Mouse (Mus musculus) Patski (cell line): ENCODE measurements at regions not wholly inside any gene's neighbourhood (a gene's known extent, or its start where the extent isn't known, plus 50 kb on each side); places are given as distances from the start of the nearest gene placed in this dataset.
A peak's percentile ranks its signal among the peaks of the same experiment; 100 is the strongest.
"Not testable (repeated sequence)": the region's sequence is repeated elsewhere in the genome, so short reads cannot be mapped to it uniquely, and the experiment has no call there.

Experiments
- ATAC-seq: fragments of 100-300 bp; one replicate; pipeline ENCODE4 v1.8.0; 2021
- CTCF ChIA-PET: fragments of 350-600 bp; sonication (Branson Sonifier 250); formaldehyde crosslinking; loops from one replicate; lab custom pipeline; 2022; ENCODE audit warnings: inconsistent platforms; lab: Charles Lee
- POLR2A ChIA-PET: fragments of 350-600 bp; sonication (Branson Sonifier 250); formaldehyde crosslinking; loops from one replicate; lab custom pipeline; 2022; ENCODE audit warnings: antibody characterized with exemption, inconsistent platforms; lab: Charles Lee
- DNase-seq: peaks from one replicate; pipeline ENCODE4 v3.0.0-alpha.2; 2011; ENCODE audit warnings: low read depth, low spot score
- H3K27me3 ChIP-seq: fragments of 371-371 bp; one replicate; pipeline ENCODE4 v1.5.1; 2021
- CTCF ChIP-seq: fragments of 100-300 bp; IDR thresholded peaks from one replicate; pipeline ENCODE4 v1.5.1; 2021
- in situ Hi-C: fragments of 300-500 bp; cut with MboI; formaldehyde crosslinking; loops from 3 replicates; pipeline ENCODE4 v1.11.1; 2018; ENCODE audit warnings: low pct_unique_long_range_greater_than_20kb, mixed read lengths

DNA sequence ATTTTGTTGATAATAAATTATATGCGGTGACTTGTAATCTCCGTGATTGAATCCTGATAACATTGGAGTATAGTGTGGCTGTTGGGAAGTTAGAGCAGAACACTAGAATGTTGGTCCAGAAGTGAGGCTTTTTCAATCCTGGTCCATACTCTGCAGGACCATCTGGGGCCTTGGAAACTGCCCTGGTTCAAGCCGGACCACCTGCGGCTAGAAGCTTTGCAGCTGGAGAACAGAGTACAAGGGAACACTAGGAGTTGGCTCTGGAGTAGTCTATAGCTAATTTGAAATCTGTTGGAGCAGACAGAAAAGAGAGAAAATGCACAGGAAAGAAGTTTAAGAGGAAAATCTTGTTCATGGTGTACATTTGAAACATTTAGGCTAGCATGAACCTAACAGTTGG is 79.0 kb downstream of the Casp12 start:
- CTCF ChIA-PET = no interaction called here
- TF ChIP-seq CTCF = no peak
- ATAC-seq = no peak
- in situ Hi-C loops = no loop called here
- no peak for DNase-seq
- H3K27me3 ChIP-seq = no peaks in the 10 kb centered on the region
- POLR2A ChIA-PET = no interaction called here

DNA sequence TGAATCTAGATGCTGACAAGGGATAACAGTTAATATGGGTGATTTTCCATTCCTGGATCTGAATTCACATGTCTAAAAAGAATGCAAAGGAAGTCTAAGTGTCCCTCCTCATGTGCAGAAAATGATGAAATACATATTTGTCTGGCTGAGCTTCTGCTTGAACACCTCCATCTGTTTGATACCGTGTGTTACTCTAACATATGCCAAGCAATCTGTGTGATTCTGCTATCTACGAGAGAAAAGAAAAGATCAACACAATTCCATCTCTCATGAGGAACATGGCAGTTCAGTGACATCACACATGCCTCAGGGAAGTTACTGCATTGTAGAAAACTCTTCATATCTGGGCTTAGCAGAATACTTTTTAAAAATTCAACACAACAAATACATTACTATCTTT is 103.0 kb downstream of the Casp12 start:
- H3K27me3 ChIP-seq = no peaks in the 10 kb centered on the region
- no peak for ATAC-seq
- in situ Hi-C loops = no loop called here
- POLR2A ChIA-PET = no interaction called here
- DNase-seq = no peak
- no peak for TF ChIP-seq CTCF
- CTCF ChIA-PET = no interaction called here

DNA sequence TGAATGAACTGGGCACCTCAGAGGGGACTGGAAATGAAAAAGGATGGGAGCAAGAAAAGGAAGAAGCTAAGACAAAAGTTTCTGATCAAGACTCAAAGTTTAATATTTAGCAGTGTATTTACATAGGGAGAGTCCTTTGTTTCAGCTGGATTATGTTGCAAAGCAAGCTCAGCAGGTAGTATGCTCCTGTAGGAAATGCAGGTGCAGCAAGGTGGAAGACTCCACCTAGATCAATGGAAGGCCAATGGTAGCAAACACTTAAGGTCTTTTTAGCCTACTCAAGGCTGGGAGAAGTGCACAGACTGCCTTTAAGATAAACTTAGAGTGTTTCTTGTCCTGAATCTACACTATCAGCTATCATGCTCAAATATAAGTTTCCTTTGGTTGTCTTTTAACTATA is 111.4 kb downstream of the Casp12 start:
- no peak for DNase-seq
- ATAC-seq = no peak
- ChIA-PET POLR2A (no interaction called here), CTCF (no interaction called here)
- TF ChIP-seq CTCF = no peak
- no peaks in the 10 kb centered on the region for H3K27me3 ChIP-seq
- in situ Hi-C loops = no loop called here

DNA sequence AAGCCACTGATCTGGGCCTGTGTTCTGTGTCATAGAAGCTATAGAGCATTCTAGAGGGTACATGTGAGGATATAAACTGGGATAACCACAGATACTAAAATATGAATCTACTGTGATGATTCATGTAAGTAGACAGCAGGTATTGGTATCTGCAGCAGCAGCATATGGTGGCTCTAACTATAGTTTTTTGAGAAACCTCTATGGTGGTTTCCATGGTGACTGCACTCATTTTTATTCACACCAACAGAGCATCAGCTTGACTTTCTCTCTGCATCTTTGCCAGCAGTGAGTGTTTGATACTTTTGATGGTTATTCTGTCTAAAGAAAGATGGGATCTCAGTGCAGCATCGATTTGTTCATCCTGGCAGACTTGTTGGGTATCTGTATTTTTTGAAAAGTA is 126.8 kb downstream of the Casp12 start:
- TF ChIP-seq CTCF = no peak

DNA sequence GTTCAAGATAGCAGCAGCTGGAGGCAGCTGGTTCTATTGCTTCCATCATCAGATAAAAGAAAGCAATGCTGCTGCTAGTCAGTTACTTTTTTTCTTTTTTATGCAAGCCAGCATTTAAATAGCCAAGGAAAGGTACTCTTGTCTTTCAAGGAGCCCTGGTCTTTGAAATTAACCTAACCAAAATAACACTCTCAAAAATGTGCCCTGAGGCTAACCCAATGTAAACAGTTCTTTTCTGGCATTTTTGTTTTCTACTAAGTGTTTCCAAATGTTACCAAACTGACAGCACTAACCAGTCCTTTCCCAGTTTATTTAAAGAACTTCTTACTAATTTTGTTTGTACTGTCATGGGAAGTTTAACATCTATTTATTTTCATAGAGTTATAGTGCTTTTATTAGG is 129.0 kb downstream of the Casp12 start:
- in situ Hi-C loops = no loop called here
- ChIA-PET CTCF (no interaction called here), POLR2A (no interaction called here)
- H3K27me3 ChIP-seq = no peaks in the 10 kb centered on the region
- DNase-seq (no peak), ATAC-seq (no peak)
- TF ChIP-seq CTCF = no peak

More for the DNA sequence above, 126.8 kb downstream of the Casp12 start:
- ATAC-seq (no peak), DNase-seq (no peak)
- in situ Hi-C loops = no loop called here
- H3K27me3 ChIP-seq = no peaks in the 10 kb centered on the region
- ChIA-PET POLR2A (no interaction called here), CTCF (no interaction called here)

DNA sequence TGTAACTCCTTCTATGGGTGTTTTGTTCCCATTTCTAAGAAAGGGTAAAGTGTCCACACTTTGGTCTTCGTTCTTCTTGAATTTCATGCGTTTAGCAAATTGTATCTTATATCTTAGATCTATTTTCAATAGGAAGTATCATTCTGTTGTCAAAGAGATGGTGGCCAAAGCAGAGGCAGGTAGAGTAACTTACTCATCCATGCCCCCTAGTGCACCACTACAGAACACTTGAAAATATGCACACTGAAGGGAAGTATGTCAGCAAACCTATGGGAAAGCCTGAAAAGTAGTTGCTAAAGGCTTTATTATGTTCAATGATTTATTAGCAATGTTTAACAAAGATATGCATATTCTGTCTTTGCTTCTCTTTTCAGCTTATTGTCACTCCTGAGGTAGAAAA is 140.0 kb downstream of the Casp12 start:
- no peak for DNase-seq

DNA sequence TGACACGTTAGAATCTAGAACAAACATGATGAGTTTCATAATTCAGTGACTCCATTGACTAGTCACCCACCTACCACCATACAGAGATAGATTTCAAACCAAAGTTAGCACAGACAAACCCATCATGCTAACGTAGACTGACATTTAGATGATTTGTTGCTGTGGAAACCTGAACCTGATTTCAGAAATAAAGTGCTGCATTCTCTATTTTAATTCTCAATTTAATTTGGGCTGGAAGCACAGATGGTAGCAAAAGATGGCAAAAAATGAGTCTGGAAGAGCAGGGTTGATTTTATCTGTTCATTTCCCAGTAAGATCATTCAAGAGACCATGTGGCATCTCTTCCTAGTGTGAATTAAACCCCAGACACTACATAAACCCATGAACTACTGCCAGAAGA is 151.6 kb downstream of the Casp12 start:
- DNase-seq = no peak
- in situ Hi-C loops = no loop called here
- TF ChIP-seq CTCF = no peak
- ChIA-PET CTCF (no interaction called here), POLR2A (no interaction called here)
- no peaks in the 10 kb centered on the region for H3K27me3 ChIP-seq
- no peak for ATAC-seq

More for the DNA sequence above, 140.0 kb downstream of the Casp12 start:
- POLR2A ChIA-PET = no interaction called here
- ATAC-seq = no peak
- in situ Hi-C loops = no loop called here
- CTCF ChIA-PET = no interaction called here
- no peak for TF ChIP-seq CTCF
- H3K27me3 ChIP-seq = no peaks in the 10 kb centered on the region

DNA sequence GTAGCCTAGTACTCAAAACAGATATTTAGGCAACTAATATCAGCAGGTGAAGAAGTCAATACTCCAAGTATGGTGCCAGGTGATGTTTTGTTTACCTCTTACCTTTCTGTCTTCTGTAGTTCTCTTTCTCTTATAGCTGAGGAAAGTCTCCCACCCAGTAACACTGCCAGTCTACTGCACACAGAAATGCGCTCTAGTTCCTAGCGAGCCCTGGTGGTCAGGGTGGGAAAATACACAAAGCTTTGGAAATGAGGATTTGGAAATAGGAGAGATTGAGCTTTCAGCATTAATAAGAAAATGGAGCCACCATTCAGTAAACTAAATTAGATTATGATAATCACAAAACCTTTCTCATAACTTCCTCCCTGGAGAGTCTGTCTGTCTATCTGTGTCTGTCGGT is 153.1 kb downstream of the Casp12 start:
- ATAC-seq (no peak), DNase-seq (no peak)
- TF ChIP-seq CTCF = peak; percentile 45
- ChIA-PET CTCF (interaction anchor here (0.7 kb wide), 1 partner anchor 8 kb away, joined by 3 read pairs; no protein-coding TSS in a partner anchor), POLR2A (no interaction called here)
- in situ Hi-C loops = no loop called here
- no peaks in the 10 kb centered on the region for H3K27me3 ChIP-seq

DNA sequence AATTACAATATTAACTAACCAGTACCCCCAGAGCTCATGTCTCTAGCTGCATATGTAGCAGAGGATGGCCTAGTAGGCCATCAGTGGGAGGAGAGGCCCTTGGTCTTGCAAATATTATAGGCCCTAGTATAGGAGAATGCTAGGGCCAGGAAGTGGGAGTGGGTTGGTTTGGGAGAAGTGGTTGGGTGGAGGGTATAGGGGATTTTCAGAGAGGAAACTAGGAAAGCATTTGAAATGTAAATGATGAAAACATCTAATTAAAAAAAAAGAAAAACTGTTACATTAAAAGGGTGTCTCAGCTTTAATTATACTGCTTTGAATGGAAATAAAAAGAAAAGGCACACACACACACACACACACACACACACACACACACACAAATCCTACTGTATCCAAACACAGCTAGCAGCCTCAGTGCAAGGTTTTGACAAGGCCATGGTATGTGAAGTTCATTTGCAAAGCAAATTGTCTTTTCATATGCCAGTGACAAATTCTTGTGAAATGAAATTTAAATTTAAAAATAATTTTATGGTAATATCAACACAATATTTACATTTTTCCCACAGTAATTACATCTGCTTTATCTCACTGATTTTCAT is 180.6 kb downstream of the Casp12 start:
- ATAC-seq (no peak), DNase-seq (no peak)
- H3K27me3 ChIP-seq = no peaks in the 10 kb centered on the region
- CTCF ChIA-PET = no interaction called here
- in situ Hi-C loops = no loop called here
- POLR2A ChIA-PET = no interaction called here
- no peak for TF ChIP-seq CTCF

DNA sequence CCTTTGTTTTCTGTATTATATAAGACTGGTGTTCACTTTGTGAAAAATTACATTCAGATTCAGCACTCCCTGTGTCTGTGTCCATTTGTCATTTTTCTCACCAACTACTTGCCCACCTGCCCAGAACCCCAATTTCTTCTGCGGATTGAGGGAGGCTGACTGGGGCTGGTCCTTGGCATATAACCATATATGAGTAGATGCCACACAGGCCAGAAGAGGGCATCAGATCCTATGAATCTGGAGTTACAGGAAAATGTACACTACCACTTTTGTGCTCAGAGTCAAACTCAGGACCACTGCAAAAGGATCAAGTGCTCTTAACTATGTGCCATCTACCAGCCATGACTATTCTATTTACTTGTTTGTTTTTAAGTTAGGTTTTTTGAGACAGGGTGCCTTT is 197.4 kb downstream of the Casp12 start:
- ChIA-PET POLR2A (no interaction called here), CTCF (interaction anchor here (0.9 kb wide), 1 partner anchor 28 kb away, joined by 3 read pairs; no protein-coding TSS in a partner anchor)
- no peak for DNase-seq
- no peak for ATAC-seq
- peak; percentile 16 for TF ChIP-seq CTCF
- H3K27me3 ChIP-seq = no peaks in the 10 kb centered on the region
- in situ Hi-C loops = no loop called here

DNA sequence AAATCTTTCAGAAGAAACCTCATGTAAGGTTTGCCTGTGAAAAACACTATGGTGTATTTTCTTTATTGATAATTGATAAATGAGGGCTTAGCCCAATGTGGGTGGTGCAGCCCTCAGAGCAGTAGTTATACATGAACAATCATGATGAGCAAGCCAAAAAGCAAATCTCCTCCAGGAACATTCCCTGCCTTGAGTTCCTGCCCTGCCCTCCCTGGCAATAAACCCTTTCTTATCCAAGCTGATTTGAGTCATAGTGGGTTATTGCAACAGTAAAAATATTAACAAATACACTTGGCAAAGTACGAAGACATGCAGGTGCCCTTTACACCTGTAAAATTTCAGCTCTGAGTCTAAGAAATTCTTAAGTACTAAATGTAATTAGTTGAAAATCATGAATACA is 229.8 kb downstream of the Casp12 start:
- ChIA-PET CTCF (no interaction called here), POLR2A (no interaction called here)
- no peaks in the 10 kb centered on the region for H3K27me3 ChIP-seq
- DNase-seq = no peak
- TF ChIP-seq CTCF = no peak
- in situ Hi-C loops = no loop called here
- ATAC-seq = no peak

DNA sequence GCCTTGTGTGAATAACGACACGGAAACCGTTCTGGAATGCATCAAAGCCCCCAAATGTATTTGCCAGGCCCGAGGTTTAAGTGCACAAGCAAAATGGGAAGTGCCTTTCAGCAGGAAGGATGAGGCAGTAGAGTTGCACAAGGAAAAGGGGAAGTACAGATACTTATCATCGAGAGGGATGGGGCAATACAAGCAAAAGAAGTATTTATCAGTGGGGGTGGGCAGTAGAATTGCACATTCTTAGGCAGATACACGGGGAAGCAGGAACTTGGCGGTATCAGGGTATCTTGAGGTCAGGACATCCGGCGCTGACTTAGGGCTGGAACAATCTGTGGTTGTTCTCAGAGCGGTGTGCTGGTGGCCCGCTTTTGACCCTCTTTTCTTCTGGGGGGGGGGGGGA is 232.9 kb downstream of the Casp12 start:
- CTCF ChIA-PET, POLR2A ChIA-PET, ATAC-seq, H3K27me3 ChIP-seq, in situ Hi-C loops, DNase-seq: not testable (repeated sequence)
